ENCODE assay signal across 22 mouse cellular contexts in the genomic region with DNA sequence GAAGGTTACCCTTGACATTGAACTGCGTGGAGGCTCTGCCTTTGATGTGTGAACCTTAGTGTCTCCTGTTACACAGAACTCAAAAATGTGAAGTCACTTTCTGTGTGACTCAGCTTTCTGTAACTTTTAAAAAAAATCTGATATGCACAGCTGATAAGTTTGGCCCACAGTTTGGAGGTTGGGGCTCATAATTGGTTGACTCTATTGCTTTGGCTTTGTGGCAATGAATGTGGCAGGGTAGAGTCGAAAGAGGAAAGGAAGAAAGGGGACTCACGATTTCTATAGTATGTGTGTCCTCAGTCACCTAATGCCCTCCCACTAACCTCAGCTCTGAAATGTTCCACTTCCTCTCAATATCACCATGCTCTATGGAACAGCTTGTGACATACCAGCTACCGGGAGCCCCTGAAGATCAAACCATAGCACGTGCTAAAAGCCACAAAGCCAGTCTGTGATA.
DNase-seq lines count a peak whose midpoint lies in the region; ATAC-seq and TF ChIP-seq lines count a peak whose summit lies in the region.
"Had no signal": no experiment of that assay in that cellular context is flagged by ENCODE, and none has a peak within 500 bp of the region (broad histone marks: within the 10 kb centered on the region; RNA-seq: fewer than 3 reads in every experiment).

No protein-coding gene starts in this region.

- peaks cover 65% of the 10 kb centered on the region for H3K4me1 ChIP-seq in liver, embryonic 13.5 days (replicated peaks)
- H3K4me1 ChIP-seq in liver, postnatal 0 days (ENCODE audit: insufficient read depth) = no peaks in the 10 kb centered on the region
- H3K4me1 ChIP-seq: embryonic facial prominence, embryonic 12.5 days; intestine, embryonic 15.5 days had no signal

- peak overlapping the region; percentile 48 for H3K27ac ChIP-seq in liver, embryonic 13.5 days
- H3K27ac ChIP-seq in liver, postnatal 0 days (ENCODE audit: low read depth) = no peak overlapping the region
- H3K27ac ChIP-seq: embryonic facial prominence, embryonic 12.5 days; hindbrain, embryonic 10.5 days; intestine, embryonic 15.5 days; liver, embryonic 15.5 days; macrophage had no signal

- H3K4me3 ChIP-seq in liver, embryonic 13.5 days (replicated peaks) = no peak overlapping the region
- H3K4me3 ChIP-seq in liver, postnatal 0 days (ENCODE audit: low read depth, low read length) = no peak overlapping the region
- H3K4me3 ChIP-seq: embryonic facial prominence, embryonic 12.5 days; hindbrain, embryonic 10.5 days; intestine, embryonic 15.5 days; liver, embryonic 15.5 days had no signal

- no peaks in the 10 kb centered on the region for H3K27me3 ChIP-seq in liver, embryonic 13.5 days
- no peaks in the 10 kb centered on the region for H3K27me3 ChIP-seq in liver, postnatal 0 days (ENCODE audit: insufficient read depth, low read length)
- H3K27me3 ChIP-seq: embryonic facial prominence, embryonic 12.5 days; intestine, embryonic 15.5 days; liver, embryonic 15.5 days; Patski had no signal

- no peak overlapping the region for H3K4me2 ChIP-seq in liver, embryonic 13.5 days
- no peak overlapping the region for H3K4me2 ChIP-seq in liver, postnatal 0 days (ENCODE audit: low read depth, low read length)
- H3K4me2 ChIP-seq: embryonic facial prominence, embryonic 12.5 days; intestine, embryonic 15.5 days; liver, embryonic 15.5 days; midbrain, embryonic 11.5 days had no signal

- peak; percentile 9 for DNase-seq in adrenal gland, adult 8-10 months
- no peak for DNase-seq in adrenal gland, postnatal 4 days (ENCODE audit: low spot score in 2 of 2)
- DNase-seq in liver, embryonic 13.5 days = no peak
- no peak for DNase-seq in liver, postnatal 0 days
- no peak for DNase-seq in right cerebral cortex, postnatal 4 days
- DNase-seq in gastrocnemius, adult 18-20 months (ENCODE audit: low spot score) = no peak
- DNase-seq: forebrain, postnatal 0 days; gastrocnemius, postnatal 25 days; kidney, adult 8-10 months; kidney, postnatal 10 days; thymus, adult 18-20 months; thymus, postnatal 36 days had no signal

- H3K9ac ChIP-seq in liver, embryonic 13.5 days = no peak overlapping the region
- H3K9ac ChIP-seq in liver, postnatal 0 days (replicated peaks) = no peak overlapping the region
- H3K9ac ChIP-seq: embryonic facial prominence, embryonic 12.5 days; forebrain, postnatal 0 days; intestine, embryonic 15.5 days; liver, embryonic 15.5 days had no signal

- no peak for TF ChIP-seq CTCF in liver, postnatal 0 days (IDR thresholded peaks at IDR 0.05; ENCODE audit: low read depth)

- no peaks in the 10 kb centered on the region for H3K36me3 ChIP-seq in liver, embryonic 13.5 days
- H3K36me3 ChIP-seq in liver, postnatal 0 days (replicated peaks; ENCODE audit: insufficient read depth, low read length) = no peaks in the 10 kb centered on the region
- H3K36me3 ChIP-seq: embryonic facial prominence, embryonic 12.5 days; hindbrain, embryonic 10.5 days; intestine, embryonic 15.5 days; liver, embryonic 15.5 days had no signal

- 41% methylated on average over 5 of the region's 5 CpGs for WGBS in liver, embryonic 13.5 days (ENCODE audit: insufficient replicate concordance)
- WGBS in liver, postnatal 0 days (ENCODE audit: insufficient replicate concordance) = 61% methylated on average over 5 of the region's 5 CpGs

- TF ChIP-seq EP300 in liver, postnatal 0 days (IDR thresholded peaks at IDR 0.05; ENCODE audit: low read depth) = no peak

- no peaks in the 10 kb centered on the region for H3K9me3 ChIP-seq in liver, embryonic 13.5 days (replicated peaks)
- no peaks in the 10 kb centered on the region for H3K9me3 ChIP-seq in liver, postnatal 0 days (ENCODE audit: low read length)
- H3K9me3 ChIP-seq: embryonic facial prominence, embryonic 12.5 days; hindbrain, embryonic 10.5 days; intestine, embryonic 15.5 days; liver, embryonic 15.5 days had no signal

- no peak for ATAC-seq in liver, embryonic 13.5 days (ENCODE audit: low read depth)
- ATAC-seq in liver, postnatal 0 days = no peak
- ATAC-seq in common myeloid progenitor, adult 5-6 weeks (replicated peaks; ENCODE audit: low read depth, poor library complexity, severe bottlenecking) = peak; percentile 65
- ATAC-seq: forebrain, postnatal 0 days; hindbrain, embryonic 16.5 days; intestine, embryonic 15.5 days; lung, postnatal 0 days; Patski had no signal
